24 mouse cellular contexts compared by ENCODE assay signal in the genomic region with DNA sequence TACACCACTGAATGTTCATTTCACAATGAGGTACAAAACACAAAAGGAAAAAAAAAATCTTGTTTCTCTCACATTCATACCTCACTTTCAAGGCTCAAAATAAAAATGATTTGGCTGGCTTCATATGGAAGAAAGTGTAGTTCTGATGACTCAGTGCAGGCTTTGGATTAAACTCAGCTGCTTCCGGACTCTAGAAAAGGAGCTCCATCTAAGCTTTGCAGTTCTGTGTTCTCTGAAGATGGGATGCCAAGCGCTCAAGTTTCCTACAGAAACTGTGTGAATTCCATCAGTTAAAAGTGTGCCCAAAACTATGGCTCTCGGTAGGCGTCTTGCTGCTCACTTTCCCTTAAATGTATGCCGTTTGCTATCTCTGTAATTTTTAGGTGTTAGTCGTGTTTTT.
A peak's percentile ranks its signal among the peaks of the same experiment; 100 is the strongest.
DNase-seq lines count a peak whose midpoint lies in the region; TF ChIP-seq lines count a peak whose summit lies in the region.
"Had no signal": no experiment of that assay in that cellular context is flagged by ENCODE, and none has a peak within 500 bp of the region (broad histone marks: within the 10 kb centered on the region; RNA-seq: fewer than 3 reads in every experiment).

No protein-coding gene starts in this region.

- DNase-seq in frontal cortex, adult 2 months (ENCODE audit: extremely low spot score in 1 of 2, low spot score in 1 of 2): peak; percentile 69 to 80
- DNase-seq in frontal cortex, postnatal 25 days (ENCODE audit: low spot score in 2 of 2): no peak
- peak; percentile 79 for DNase-seq in right cerebral cortex, adult 18-20 months
- DNase-seq in right cerebral cortex, postnatal 10 days (ENCODE audit: low spot score in 2 of 2): no peak
- peak; percentile 41 to 47 for DNase-seq in left cerebral cortex, postnatal 36 days (ENCODE audit: low spot score in 2 of 2)
- DNase-seq in urinary bladder, postnatal 14 days (ENCODE audit: low spot score): no peak
- no peak for DNase-seq in heart, postnatal 14 days
- DNase-seq: adrenal gland, postnatal 25 days; cerebellum, adult 18-20 months; cerebellum, postnatal 14 days; heart, adult 2 months; kidney, adult 11 months; kidney, postnatal 14 days; layer of hippocampus, adult 9-11 months; thymus, postnatal 25 days had no signal

- H3K4me3 ChIP-seq in embryonic fibroblast, embryonic 13.5 days (ENCODE audit: insufficient read depth, low read length): no peak overlapping the region
- H3K4me3 ChIP-seq: forebrain, embryonic 13.5 days; heart, adult 2 months; heart, embryonic 12.5 days; limb, embryonic 13.5 days; lung, embryonic 15.5 days; midbrain, embryonic 10.5 days; neural tube, embryonic 13.5 days; stomach, embryonic 15.5 days had no signal

- H3K27ac ChIP-seq in embryonic fibroblast, embryonic 13.5 days (ENCODE audit: insufficient read depth, low read length): peak overlapping the region; percentile 65
- H3K27ac ChIP-seq: forebrain, embryonic 13.5 days; heart, adult 2 months; hindbrain, embryonic 14.5 days; limb, embryonic 13.5 days; lung, embryonic 15.5 days; midbrain, embryonic 10.5 days; neural tube, embryonic 13.5 days; stomach, embryonic 15.5 days had no signal

- TF ChIP-seq CTCF in embryonic fibroblast, embryonic 13.5 days (IDR thresholded peaks at IDR 0.05; ENCODE audit: borderline replicate concordance, insufficient read depth, low read length): no peak

- H3K4me1 ChIP-seq in embryonic fibroblast, embryonic 13.5 days (ENCODE audit: control insufficient read depth, insufficient read depth, low read length): peaks cover 2% of the 10 kb centered on the region; the same call in 1 of the 2 replicates
- H3K4me1 ChIP-seq: forebrain, embryonic 13.5 days; heart, embryonic 12.5 days; midbrain, embryonic 10.5 days; neural tube, embryonic 13.5 days; stomach, embryonic 15.5 days had no signal

- intact Hi-C loops in left cerebral cortex, postnatal 36 days (cut with DNase I): loop anchor here (5.0 kb wide), 1 partner anchor 77 kb away; no protein-coding TSS in a partner anchor
- intact Hi-C loops in heart, postnatal 14 days (cut with DNase I): no loop called here

- TF ChIP-seq POLR2A in embryonic fibroblast, embryonic 13.5 days (IDR thresholded peaks at IDR 0.05; ENCODE audit: low read depth, low read length): no peak

Comparison
In these comparisons a context has a peak if more than half of its experiments do, and no peak if none do; other contexts are left out.
1. DNase-seq: peak in frontal cortex, adult 2 months (2 of 2), right cerebral cortex, adult 18-20 months (single experiment) and left cerebral cortex, postnatal 36 days (2 of 2); none in frontal cortex, postnatal 25 days (0 of 2), right cerebral cortex, postnatal 10 days (0 of 2), urinary bladder, postnatal 14 days (single experiment) and heart, postnatal 14 days (0 of 2).